Mouse (Mus musculus): Measurements from ENCODE around the gene Uckl1. TPM values are rescaled to one million over a fixed set of nuclear protein-coding genes. Genes with fewer than 3 reads are reported as not detected.
A peak's percentile ranks its signal among the peaks of the same experiment; 100 is the strongest.

Uckl1 gene
- polyA plus RNA-seq, 1 experiment from 2014 or later: 49.1 TPM

- H3K4me2 ChIP-seq (ENCODE audit: low read depth, low read length): peak within 1 kb of the TSS; percentile 78
- H3K4me1 ChIP-seq (replicated peaks; ENCODE audit: control insufficient read depth, insufficient read depth, low read length): peaks cover 25% of the 10 kb centered on the region
- H3K4me3 ChIP-seq (ENCODE audit: low read length): peak within 1 kb of the TSS; percentile 63
- WGBS: 3% methylated on average over 64 of the region's 71 CpGs
- peak; percentile 42 for ATAC-seq (ENCODE audit: low read depth)
- peak within 1 kb of the TSS; percentile 90 for H3K27ac ChIP-seq (ENCODE audit: low read length)
- no peaks in the 10 kb centered on the region for H3K9me3 ChIP-seq (ENCODE audit: control insufficient read depth, low read length)
- H3K36me3 ChIP-seq (ENCODE audit: control insufficient read depth, insufficient read depth, low read length): no peaks in the 10 kb centered on the region
- H3K9ac ChIP-seq (ENCODE audit: low read length): peak within 1 kb of the TSS; percentile 81
- peaks cover 5% of the 10 kb centered on the region; the same call in 1 of the 2 replicates for H3K27me3 ChIP-seq (ENCODE audit: control insufficient read depth, insufficient read depth, low read depth, low read length)
Observed at GRCm38 (mm10) chr2:181598454-181599351, 14.0 kb upstream of the Uckl1 start, which contains the start of gene Samd10. TSS of gene Samd10 (minus strand) at chr2:181599212.

GRCm38 (mm10) chr2:181597378-181598061 is 12.8 kb upstream of the Uckl1 start:
- no peaks in the 10 kb centered on the region for H3K9me3 ChIP-seq (ENCODE audit: control insufficient read depth, low read length)
- peaks cover 25% of the 10 kb centered on the region for H3K4me1 ChIP-seq (replicated peaks; ENCODE audit: control insufficient read depth, insufficient read depth, low read length)
- no peaks in the 10 kb centered on the region for H3K36me3 ChIP-seq (ENCODE audit: control insufficient read depth, insufficient read depth, low read length)
- no peak overlapping the region for H3K27ac ChIP-seq (ENCODE audit: low read length)
- peak overlapping the region; percentile 18; the same call in 1 of the 2 replicates for H3K9ac ChIP-seq (ENCODE audit: low read length)
- H3K4me2 ChIP-seq (ENCODE audit: low read depth, low read length): no peak overlapping the region
- H3K4me3 ChIP-seq (ENCODE audit: low read length): no peak overlapping the region
- H3K27me3 ChIP-seq (ENCODE audit: control insufficient read depth, insufficient read depth, low read depth, low read length): peaks cover 5% of the 10 kb centered on the region; the same call in 1 of the 2 replicates
- no peak for ATAC-seq (ENCODE audit: low read depth)
- 67% methylated on average over 7 of the region's 7 CpGs for WGBS

- peaks cover 21% of the 10 kb centered on the region for H3K4me1 ChIP-seq (replicated peaks; ENCODE audit: control insufficient read depth, insufficient read depth, low read length)
- H3K27me3 ChIP-seq (ENCODE audit: control insufficient read depth, insufficient read depth, low read depth, low read length): peaks cover 5% of the 10 kb centered on the region; the same call in 1 of the 2 replicates
- peak overlapping the region; percentile 18; the same call in 1 of the 2 replicates for H3K9ac ChIP-seq (ENCODE audit: low read length)
- H3K9me3 ChIP-seq (ENCODE audit: control insufficient read depth, low read length): no peaks in the 10 kb centered on the region
- 36% methylated on average over 6 of the region's 6 CpGs for WGBS
- H3K4me2 ChIP-seq (ENCODE audit: low read depth, low read length): no peak overlapping the region
- H3K27ac ChIP-seq (ENCODE audit: low read length): no peak overlapping the region
- no peak overlapping the region for H3K4me3 ChIP-seq (ENCODE audit: low read length)
- no peaks in the 10 kb centered on the region for H3K36me3 ChIP-seq (ENCODE audit: control insufficient read depth, insufficient read depth, low read length)
- no peak for ATAC-seq (ENCODE audit: low read depth)
Observed at GRCm38 (mm10) chr2:181596221-181596960, 11.7 kb upstream of the Uckl1 start.

GRCm38 (mm10) chr2:181594946-181595696 is 10.4 kb upstream of the Uckl1 start:
- Histone ChIP-seq H3K36me3 (ENCODE audit: control insufficient read depth, insufficient read depth, low read length) (peaks cover 5% of the 10 kb centered on the region), H3K4me3 (ENCODE audit: low read length) (no peak overlapping the region), H3K4me2 (ENCODE audit: low read depth, low read length) (no peak overlapping the region), H3K9me3 (ENCODE audit: control insufficient read depth, low read length) (no peaks in the 10 kb centered on the region), H3K27me3 (ENCODE audit: control insufficient read depth, insufficient read depth, low read depth, low read length) (peaks cover 5% of the 10 kb centered on the region; the same call in 1 of the 2 replicates), H3K4me1 (replicated peaks; ENCODE audit: control insufficient read depth, insufficient read depth, low read length) (peaks cover 18% of the 10 kb centered on the region), H3K27ac (ENCODE audit: low read length) (no peak overlapping the region), H3K9ac (ENCODE audit: low read length) (no peak overlapping the region)
- ATAC-seq (ENCODE audit: low read depth): no peak
- WGBS: 60% methylated on average over 4 of the region's 4 CpGs

- no peak overlapping the region for H3K4me2 ChIP-seq (ENCODE audit: low read depth, low read length)
- ATAC-seq (ENCODE audit: low read depth): no peak
- no peak overlapping the region for H3K9ac ChIP-seq (ENCODE audit: low read length)
- H3K27ac ChIP-seq (ENCODE audit: low read length): no peak overlapping the region
- no peaks in the 10 kb centered on the region for H3K9me3 ChIP-seq (ENCODE audit: control insufficient read depth, low read length)
- no peak overlapping the region for H3K4me3 ChIP-seq (ENCODE audit: low read length)
- peaks cover 15% of the 10 kb centered on the region for H3K36me3 ChIP-seq (ENCODE audit: control insufficient read depth, insufficient read depth, low read length)
- H3K27me3 ChIP-seq (ENCODE audit: control insufficient read depth, insufficient read depth, low read depth, low read length): peaks cover under 1% of the 10 kb centered on the region; the same call in 1 of the 2 replicates
- H3K4me1 ChIP-seq (replicated peaks; ENCODE audit: control insufficient read depth, insufficient read depth, low read length): peaks cover 14% of the 10 kb centered on the region
Observed at GRCm38 (mm10) chr2:181593937-181594336, 9.2 kb upstream of the Uckl1 start.

GRCm38 (mm10) chr2:181593042-181593421 is 8.3 kb upstream of the Uckl1 start:
- peaks cover 14% of the 10 kb centered on the region for H3K4me1 ChIP-seq (replicated peaks; ENCODE audit: control insufficient read depth, insufficient read depth, low read length)
- no peaks in the 10 kb centered on the region for H3K27me3 ChIP-seq (ENCODE audit: control insufficient read depth, insufficient read depth, low read depth, low read length)
- H3K27ac ChIP-seq (ENCODE audit: low read length): peak overlapping the region; percentile 81
- H3K4me2 ChIP-seq (ENCODE audit: low read depth, low read length): peak overlapping the region; percentile 84
- peaks cover 17% of the 10 kb centered on the region for H3K36me3 ChIP-seq (ENCODE audit: control insufficient read depth, insufficient read depth, low read length)
- peak overlapping the region; percentile 94 for H3K4me3 ChIP-seq (ENCODE audit: low read length)
- H3K9me3 ChIP-seq (ENCODE audit: control insufficient read depth, low read length): no peaks in the 10 kb centered on the region
- peak overlapping the region; percentile 84 for H3K9ac ChIP-seq (ENCODE audit: low read length)
- ATAC-seq (ENCODE audit: low read depth): peak; percentile 57
- WGBS: 1% methylated on average over 6 of the region's 6 CpGs

GRCm38 (mm10) chr2:181592231-181593041 is 7.7 kb upstream of the Uckl1 start, which contains the start of gene Zfp512b:
TSS of gene Zfp512b (minus strand) at chr2:181592803.
- peaks cover 17% of the 10 kb centered on the region for H3K36me3 ChIP-seq (ENCODE audit: control insufficient read depth, insufficient read depth, low read length)
- under 1% methylated on average over 48 of the region's 97 CpGs for WGBS
- peaks cover 14% of the 10 kb centered on the region for H3K4me1 ChIP-seq (replicated peaks; ENCODE audit: control insufficient read depth, insufficient read depth, low read length)
- H3K27ac ChIP-seq (ENCODE audit: low read length): peak within 1 kb of the TSS; percentile 81
- H3K27me3 ChIP-seq (ENCODE audit: control insufficient read depth, insufficient read depth, low read depth, low read length): no peaks in the 10 kb centered on the region
- H3K9ac ChIP-seq (ENCODE audit: low read length): peak within 1 kb of the TSS; percentile 84
- H3K4me3 ChIP-seq (ENCODE audit: low read length): peak within 1 kb of the TSS; percentile 94
- H3K9me3 ChIP-seq (ENCODE audit: control insufficient read depth, low read length): no peaks in the 10 kb centered on the region
- peak; percentile 84 for ATAC-seq (ENCODE audit: low read depth)
- H3K4me2 ChIP-seq (ENCODE audit: low read depth, low read length): peak within 1 kb of the TSS; percentile 84
